ENCODE assay signal across 8 mouse cellular contexts in the genomic region with DNA sequence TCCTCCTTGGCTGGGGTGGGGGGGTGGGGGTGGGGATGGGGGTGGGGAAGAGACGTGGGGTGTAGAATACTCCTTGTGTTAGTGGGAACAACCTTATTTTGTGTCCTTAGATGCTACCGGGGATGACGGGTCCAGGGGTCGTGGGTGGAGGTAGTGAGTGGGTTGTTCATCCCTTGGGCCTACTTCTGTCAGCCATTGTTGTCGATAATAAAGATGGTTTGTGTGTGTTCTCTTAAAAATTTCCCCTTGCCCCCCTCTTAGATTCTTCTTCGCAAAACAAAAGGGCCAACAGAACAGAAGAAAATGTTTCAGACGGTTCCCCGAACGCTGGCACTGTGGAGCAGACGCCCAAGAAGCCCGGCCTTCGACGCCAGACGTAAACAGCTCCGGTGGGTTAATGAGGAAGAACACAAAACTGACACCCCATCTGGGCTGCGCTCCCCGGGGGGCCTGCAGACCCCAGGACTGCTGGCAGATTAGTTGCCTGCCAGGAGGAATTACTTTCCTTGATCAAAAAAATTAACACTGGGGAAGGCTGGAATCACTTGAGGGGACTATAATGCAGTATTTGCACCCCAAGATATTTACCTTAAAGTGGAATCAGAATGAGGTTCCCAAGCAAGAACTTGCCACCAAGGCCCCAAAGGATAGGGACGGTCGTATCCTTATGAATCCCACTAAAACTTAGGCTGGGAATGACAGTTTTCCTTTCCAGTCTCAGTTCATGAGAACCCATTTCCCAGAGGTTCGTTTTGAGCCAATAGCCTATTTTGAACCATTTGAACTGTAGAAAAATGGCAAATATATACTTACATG. TPM values are rescaled to one million over a fixed set of nuclear protein-coding genes. Genes with fewer than 3 reads are reported as not detected.
DNase-seq lines count a peak whose midpoint lies in the region; ATAC-seq and TF ChIP-seq lines count a peak whose summit lies in the region.

No protein-coding gene starts in this region.

- H3K4me3 ChIP-seq in cerebellum, adult 2 months (replicated peaks; ENCODE audit: insufficient read depth, low read depth, low read length) = peak overlapping the region; percentile 76
- H3K4me3 ChIP-seq in hindbrain, embryonic 12.5 days = peak overlapping the region; percentile 86
- peak overlapping the region; percentile 71 for H3K4me3 ChIP-seq in midbrain, embryonic 11.5 days (ENCODE audit: low read depth, low read length)

- no peak for TF ChIP-seq CTCF in cerebellum, adult 2 months (IDR thresholded peaks at IDR 0.05; ENCODE audit: borderline replicate concordance, insufficient read depth, low read depth, low read length)

- peak overlapping the region; percentile 92 for H3K9ac ChIP-seq in hindbrain, embryonic 12.5 days
- H3K9ac ChIP-seq in midbrain, embryonic 11.5 days (ENCODE audit: low read length) = peak overlapping the region; percentile 79

- H3K4me2 ChIP-seq in hindbrain, embryonic 12.5 days (replicated peaks) = peak overlapping the region; percentile 87
- peak overlapping the region; percentile 82 for H3K4me2 ChIP-seq in midbrain, embryonic 11.5 days

- no peaks in the 10 kb centered on the region for H3K4me1 ChIP-seq in cerebellum, adult 2 months (ENCODE audit: control insufficient read depth, insufficient read depth, low read length)
- H3K4me1 ChIP-seq in hindbrain, embryonic 12.5 days = peaks cover 49% of the 10 kb centered on the region
- H3K4me1 ChIP-seq in midbrain, embryonic 11.5 days (ENCODE audit: control insufficient read depth, insufficient read depth, low read length) = peaks cover 35% of the 10 kb centered on the region

- H3K27me3 ChIP-seq in cerebellum, adult 2 months (ENCODE audit: control insufficient read depth, insufficient read depth, low read length) = no peaks in the 10 kb centered on the region
- 0 out of 2 replicates have a peak, but pooled peaks cover 3% of the 10 kb centered on the region for H3K27me3 ChIP-seq in hindbrain, embryonic 12.5 days
- no peaks in the 10 kb centered on the region for H3K27me3 ChIP-seq in midbrain, embryonic 11.5 days (ENCODE audit: control insufficient read depth, insufficient read depth, low read length)

- no peak for ATAC-seq in hindbrain, embryonic 12.5 days (ENCODE audit: low FRiP score)
- ATAC-seq in midbrain, embryonic 11.5 days (ENCODE audit: low FRiP score) = no peak
- no peak for ATAC-seq in megakaryocyte progenitor cell, adult 5-6 weeks (replicated peaks; ENCODE audit: poor library complexity)

- H3K9me3 ChIP-seq in hindbrain, embryonic 12.5 days (replicated peaks) = no peaks in the 10 kb centered on the region
- H3K9me3 ChIP-seq in midbrain, embryonic 11.5 days (ENCODE audit: control insufficient read depth, low read length) = no peaks in the 10 kb centered on the region

- no peak overlapping the region for H3K27ac ChIP-seq in cerebellum, adult 2 months (ENCODE audit: insufficient read depth, low read length)
- peak overlapping the region; percentile 98 for H3K27ac ChIP-seq in hindbrain, embryonic 12.5 days
- no peak overlapping the region for H3K27ac ChIP-seq in midbrain, embryonic 11.5 days (ENCODE audit: low read depth, low read length)

- H3K36me3 ChIP-seq in hindbrain, embryonic 12.5 days = no peaks in the 10 kb centered on the region
- no peaks in the 10 kb centered on the region for H3K36me3 ChIP-seq in midbrain, embryonic 11.5 days (ENCODE audit: control insufficient read depth, insufficient read depth, low read length)

- WGBS in cerebellum, adult 2 months = under 1% methylated on average over 20 of the region's 20 CpGs
- WGBS in hindbrain, embryonic 12.5 days = 5% methylated on average over 20 of the region's 20 CpGs
- WGBS in midbrain, embryonic 11.5 days = 6% methylated on average over 20 of the region's 20 CpGs

- TF ChIP-seq POLR2A in cerebellum, adult 2 months (IDR thresholded peaks at IDR 0.05; ENCODE audit: borderline replicate concordance, insufficient read depth, low read length) = no peak

- DNase-seq in cerebellum, adult 2 months = peak; percentile 39 to 43
- no peak for DNase-seq in cerebellum, adult 8-10 months
- peak; percentile 62 to 63 for DNase-seq in spleen, postnatal 10 days (ENCODE audit: low spot score in 2 of 2)
- DNase-seq in spleen, postnatal 36 days (ENCODE audit: low spot score in 2 of 2) = no peak
- peak; percentile 85 for DNase-seq in midbrain, embryonic 11.5 days (ENCODE audit: low spot score, missing footprints)
- DNase-seq in urinary bladder, adult 2 months (ENCODE audit: low spot score) = no peak

RNA-seq across cellular contexts. Expression of a gene that starts 1.7 kb away (rescaled TPM):
- 45.6 and 52.7 TPM in 2 replicates for polyA plus RNA-seq in cerebellum, adult 2 months (2012; rRNA removed)
- 24.9 and 25.7 TPM in 2 replicates for polyA plus RNA-seq in hindbrain, embryonic 12.5 days (2016; fragmentation: Nextera tagmentation; extraction: Ambion mirVana)
- 27.8 and 28.0 TPM in 2 replicates for polyA plus RNA-seq in midbrain, embryonic 11.5 days (2014; fragmentation: Nextera tagmentation; extraction: Ambion mirVana)
- total RNA-seq in megakaryocyte progenitor cell, adult 5-6 weeks (2015) = 20.1 and 21.1 TPM in 2 replicates
- total RNA-seq in megakaryocyte progenitor cell, adult 5-6 weeks (2017) = 36.8 and 39.1 TPM in 2 replicates
- polyA plus RNA-seq in urinary bladder, adult 2 months (2012; rRNA removed) = 28.8 and 32.3 TPM in 2 replicates

RNA-seq across cellular contexts. Expression of a gene that starts 23.5 kb away (rescaled TPM):
- polyA plus RNA-seq in cerebellum, adult 2 months (2012; rRNA removed) = 30.5 and 32.5 TPM in 2 replicates
- 31.3 and 31.8 TPM in 2 replicates for polyA plus RNA-seq in hindbrain, embryonic 12.5 days (2016; fragmentation: Nextera tagmentation; extraction: Ambion mirVana)
- polyA plus RNA-seq in midbrain, embryonic 11.5 days (2014; fragmentation: Nextera tagmentation; extraction: Ambion mirVana) = 35.3 and 36.9 TPM in 2 replicates
- total RNA-seq in megakaryocyte progenitor cell, adult 5-6 weeks (2015) = 7.7 and 12.8 TPM in 2 replicates
- total RNA-seq in megakaryocyte progenitor cell, adult 5-6 weeks (2017) = 7.2 and 7.6 TPM in 2 replicates
- polyA plus RNA-seq in urinary bladder, adult 2 months (2012; rRNA removed) = 9.5 and 9.7 TPM in 2 replicates

RNA-seq across cellular contexts. Expression of a gene that starts 59.6 kb away (rescaled TPM):
- 1.5 TPM in 2 replicates for polyA plus RNA-seq in cerebellum, adult 2 months (2012; rRNA removed)
- 4.5 TPM in 2 replicates for polyA plus RNA-seq in hindbrain, embryonic 12.5 days (2016; fragmentation: Nextera tagmentation; extraction: Ambion mirVana)
- 2.8 and 3.2 TPM in 2 replicates for polyA plus RNA-seq in midbrain, embryonic 11.5 days (2014; fragmentation: Nextera tagmentation; extraction: Ambion mirVana)
- 0.05 TPM in 1 of 2 replicates, not detected in the other for total RNA-seq in megakaryocyte progenitor cell, adult 5-6 weeks (2015)
- total RNA-seq in megakaryocyte progenitor cell, adult 5-6 weeks (2017) = 0.10 TPM in 1 of 2 replicates, not detected in the other
- polyA plus RNA-seq in urinary bladder, adult 2 months (2012; rRNA removed) = 1.9 TPM in 2 replicates

Comparison
In these comparisons a context has a peak if more than half of its experiments do, and no peak if none do; other contexts are left out.
1. DNase-seq: peak in cerebellum, adult 2 months (2 of 2), spleen, postnatal 10 days (2 of 2) and midbrain, embryonic 11.5 days (single experiment); none in cerebellum, adult 8-10 months (single experiment), spleen, postnatal 36 days (0 of 2) and urinary bladder, adult 2 months (single experiment).
2. Peak in every context shown above with its lines, with median percentiles within 50 percentile points of each other: H3K4me3 ChIP-seq.